Mouse (Mus musculus) heart, embryonic 12.5 days (tissue): Measurements from ENCODE around the gene Bola3. TPM values are rescaled to one million over a fixed set of nuclear protein-coding genes. Genes with fewer than 3 reads are reported as not detected.

Experiments
- ATAC-seq: fragments of 200-750 bp; cut with Nextera tagmentation; 2 replicates; pipeline ENCODE4 v1.8.0; 2017; ENCODE audit warnings: moderate TSS enrichment, moderate library complexity; ENCODE audit not compliant: insufficient number of reproducible peaks, low FRiP score
- H3K27ac ChIP-seq: fragments of 300-500 bp; sonication (generic); 2 replicates; pipeline ENCODE4 v1.5.1; 2016; ENCODE audit warnings: mild to moderate bottlenecking, moderate library complexity; ENCODE audit not compliant: poor library complexity, severe bottlenecking
- H3K27me3 ChIP-seq: fragments of 300-500 bp; sonication (generic); replicated peaks from 2 replicates; pipeline ENCODE4 v1.6.1; 2016; ENCODE audit warnings: mild to moderate bottlenecking, moderate library complexity
- H3K36me3 ChIP-seq: fragments of 300-500 bp; sonication (generic); 2 replicates; pipeline ENCODE4 v1.6.1; 2016; ENCODE audit warnings: mild to moderate bottlenecking, moderate library complexity
- H3K4me1 ChIP-seq: fragments of 300-500 bp; sonication (generic); replicated peaks from 2 replicates; pipeline ENCODE4 v1.6.1; 2016; ENCODE audit warnings: mild to moderate bottlenecking
- H3K4me2 ChIP-seq: fragments of 300-500 bp; sonication (generic); 2 replicates; pipeline ENCODE4 v1.6.1; 2016; ENCODE audit warnings: mild to moderate bottlenecking, moderate library complexity
- H3K4me3 ChIP-seq: fragments of 300-500 bp; sonication (generic); 2 replicates; pipeline ENCODE4 v1.5.1; 2016; ENCODE audit warnings: mild to moderate bottlenecking
- H3K9ac ChIP-seq: fragments of 300-500 bp; sonication (generic); 2 replicates; pipeline ENCODE4 v1.6.1; 2016; ENCODE audit warnings: mild to moderate bottlenecking, moderate library complexity
- H3K9me3 ChIP-seq: fragments of 300-500 bp; sonication (generic); replicated peaks from 2 replicates; pipeline ENCODE4 v1.6.1; 2016; ENCODE audit warnings: mild to moderate bottlenecking, moderate library complexity
- WGBS: fragments of 180-500 bp; shearing (Covaris S2); methylation state at CpG from one replicate; pipeline ENCODE4 v1.1.7; 2016; 5-methylcytosine and 5-hydroxymethylcytosine counted together
- polyA plus RNA-seq: library from polyadenylated mRNA; unstranded; fragments of >200 nt; fragmentation: Nextera tagmentation; extraction: Ambion mirVana; gene quantifications from 2 replicates; pipeline ENCODE4 v1.2.1, GENCODE M21; 2016

Gene Bola3
- polyA plus RNA-seq, 1 experiment from 2014 or later, result 274 TPM

DNA sequence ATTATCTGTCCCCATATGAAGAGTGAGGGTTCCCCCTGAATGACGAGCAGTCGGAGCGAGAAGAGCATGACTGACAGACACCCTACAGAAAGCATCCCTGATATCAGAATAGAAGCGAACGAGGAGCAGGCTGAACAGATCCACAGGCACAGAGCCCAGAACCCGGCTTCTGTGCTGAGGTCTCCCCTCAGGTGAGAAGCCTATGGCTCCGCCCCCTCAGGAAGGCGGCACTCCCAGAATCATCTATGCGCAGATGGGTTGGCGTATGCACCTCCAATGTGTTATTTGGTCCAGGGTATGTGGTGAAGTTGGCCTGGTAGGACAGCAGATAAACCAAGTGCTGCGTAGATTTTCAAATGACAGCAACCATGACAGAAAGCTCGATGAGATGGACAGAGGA, 14.1 kb downstream of the Bola3 start:
- Histone ChIP-seq H3K27me3 (no peaks in the 10 kb centered on the region), H3K4me1 (no peaks in the 10 kb centered on the region), H3K27ac (no peak overlapping the region), H3K36me3 (peaks cover 68% of the 10 kb centered on the region), H3K4me3 (no peak overlapping the region), H3K9ac (no peak overlapping the region), H3K9me3 (no peaks in the 10 kb centered on the region), H3K4me2 (no peak overlapping the region)
- ATAC-seq, result no peak
- WGBS, result 87% methylated on average over 12 of the region's 12 CpGs

DNA sequence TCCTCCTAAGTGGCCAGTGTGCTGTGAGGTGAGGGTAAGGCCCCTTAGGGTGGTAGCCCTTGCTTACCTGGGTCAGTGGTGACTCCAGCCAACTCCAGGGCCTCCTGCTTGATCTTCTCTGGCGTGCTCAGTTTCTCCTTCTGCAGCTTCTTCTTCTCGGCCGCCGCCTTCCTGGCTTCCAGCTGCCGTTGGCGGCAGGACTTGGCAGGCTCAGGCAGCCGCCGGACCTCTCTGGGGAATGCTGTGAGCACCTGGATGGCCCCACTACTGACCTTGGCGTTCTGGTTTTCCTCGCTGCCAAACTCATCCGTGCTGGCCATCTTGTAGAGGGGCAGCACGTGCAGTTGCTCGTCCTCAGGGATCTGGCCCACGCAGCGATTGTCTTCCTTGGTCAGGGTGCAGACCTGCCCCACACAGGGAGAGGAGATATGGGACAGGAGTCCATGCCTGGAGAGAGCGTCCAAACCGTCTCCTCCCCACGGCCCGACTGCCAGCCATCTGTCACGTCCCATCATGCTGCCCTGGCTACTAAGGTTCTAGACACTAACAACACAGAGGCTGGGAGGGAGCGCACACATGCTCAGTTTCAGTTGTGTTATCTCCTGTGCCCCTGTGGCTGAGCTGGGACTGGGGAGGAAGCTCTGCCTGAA, 21.5 kb downstream of the Bola3 start:
- H3K36me3 ChIP-seq, result peaks cover 93% of the 10 kb centered on the region
- WGBS, result 88% methylated on average over 21 of the region's 21 CpGs

DNA sequence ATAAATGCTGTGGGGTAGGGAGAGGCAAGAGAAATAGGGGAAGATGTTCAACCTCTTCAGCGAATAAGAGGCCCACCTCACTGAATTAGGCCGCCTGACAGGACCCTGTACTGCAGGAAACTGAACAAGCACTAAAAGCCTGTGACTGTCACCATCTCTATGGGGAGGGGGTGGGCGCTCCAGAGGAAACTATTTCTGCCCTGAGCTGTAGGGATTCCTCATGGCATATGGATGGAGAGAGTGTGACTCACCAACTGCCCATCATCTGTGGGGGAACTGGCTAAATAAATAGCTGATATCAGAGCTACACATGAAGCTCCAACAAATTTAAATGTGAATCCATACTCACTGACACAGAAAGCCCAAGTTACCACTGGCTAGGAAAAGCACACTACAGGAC, 22.4 kb downstream of the Bola3 start:
- Histone ChIP-seq H3K27ac (no peak overlapping the region), H3K4me1 (0 out of 2 replicates have a peak, but pooled peaks cover 4% of the 10 kb centered on the region), H3K36me3 (peaks cover 96% of the 10 kb centered on the region), H3K9me3 (no peaks in the 10 kb centered on the region), H3K4me2 (no peak overlapping the region), H3K27me3 (no peaks in the 10 kb centered on the region), H3K4me3 (no peak overlapping the region), H3K9ac (no peak overlapping the region)
- no peak for ATAC-seq
- WGBS, result 76% methylated on average over 3 of the region's 3 CpGs

More for the DNA sequence above, 21.5 kb downstream of the Bola3 start:
- no peak for ATAC-seq
- Histone ChIP-seq H3K4me2 (no peak overlapping the region), H3K4me3 (no peak overlapping the region), H3K27ac (no peak overlapping the region), H3K4me1 (0 out of 2 replicates have a peak, but pooled peaks cover 4% of the 10 kb centered on the region), H3K9ac (no peak overlapping the region), H3K9me3 (no peaks in the 10 kb centered on the region), H3K27me3 (no peaks in the 10 kb centered on the region)

DNA sequence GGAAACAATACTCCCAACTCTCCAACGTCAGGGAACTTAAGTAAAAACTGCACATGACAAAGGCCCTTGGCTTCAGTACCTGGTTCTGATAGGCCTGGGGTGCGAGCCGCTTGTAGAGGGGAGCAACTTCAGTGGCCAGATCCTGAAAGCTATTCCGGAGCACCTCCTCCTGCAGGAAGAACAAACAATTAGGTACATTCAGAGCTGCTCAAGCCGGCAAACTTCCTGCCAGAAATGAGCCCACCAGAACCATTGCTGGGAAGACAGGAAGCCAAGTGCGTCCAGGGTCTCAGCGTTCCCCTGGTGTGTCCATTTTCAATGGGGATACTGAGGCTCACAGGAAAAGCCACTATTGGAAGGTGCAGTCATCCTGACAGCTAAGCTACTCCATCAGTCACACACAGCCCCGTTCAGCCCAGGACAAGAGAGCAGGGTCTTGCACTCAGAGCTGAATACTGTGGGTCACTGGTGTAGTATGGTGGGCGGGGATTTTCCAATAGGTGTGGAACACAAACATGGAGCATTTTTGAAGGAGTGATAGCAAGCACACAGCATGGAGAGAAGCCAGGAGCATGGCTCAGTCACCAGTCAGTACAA, 24.9 kb downstream of the Bola3 start:
- Histone ChIP-seq H3K36me3 (peaks cover 99% of the 10 kb centered on the region), H3K27me3 (no peaks in the 10 kb centered on the region), H3K9me3 (no peaks in the 10 kb centered on the region), H3K4me2 (no peak overlapping the region), H3K4me1 (0 out of 2 replicates have a peak, but pooled peaks cover 4% of the 10 kb centered on the region), H3K9ac (no peak overlapping the region), H3K27ac (no peak overlapping the region), H3K4me3 (no peak overlapping the region)
- ATAC-seq, result no peak
- 63% methylated on average over 9 of the region's 9 CpGs for WGBS

DNA sequence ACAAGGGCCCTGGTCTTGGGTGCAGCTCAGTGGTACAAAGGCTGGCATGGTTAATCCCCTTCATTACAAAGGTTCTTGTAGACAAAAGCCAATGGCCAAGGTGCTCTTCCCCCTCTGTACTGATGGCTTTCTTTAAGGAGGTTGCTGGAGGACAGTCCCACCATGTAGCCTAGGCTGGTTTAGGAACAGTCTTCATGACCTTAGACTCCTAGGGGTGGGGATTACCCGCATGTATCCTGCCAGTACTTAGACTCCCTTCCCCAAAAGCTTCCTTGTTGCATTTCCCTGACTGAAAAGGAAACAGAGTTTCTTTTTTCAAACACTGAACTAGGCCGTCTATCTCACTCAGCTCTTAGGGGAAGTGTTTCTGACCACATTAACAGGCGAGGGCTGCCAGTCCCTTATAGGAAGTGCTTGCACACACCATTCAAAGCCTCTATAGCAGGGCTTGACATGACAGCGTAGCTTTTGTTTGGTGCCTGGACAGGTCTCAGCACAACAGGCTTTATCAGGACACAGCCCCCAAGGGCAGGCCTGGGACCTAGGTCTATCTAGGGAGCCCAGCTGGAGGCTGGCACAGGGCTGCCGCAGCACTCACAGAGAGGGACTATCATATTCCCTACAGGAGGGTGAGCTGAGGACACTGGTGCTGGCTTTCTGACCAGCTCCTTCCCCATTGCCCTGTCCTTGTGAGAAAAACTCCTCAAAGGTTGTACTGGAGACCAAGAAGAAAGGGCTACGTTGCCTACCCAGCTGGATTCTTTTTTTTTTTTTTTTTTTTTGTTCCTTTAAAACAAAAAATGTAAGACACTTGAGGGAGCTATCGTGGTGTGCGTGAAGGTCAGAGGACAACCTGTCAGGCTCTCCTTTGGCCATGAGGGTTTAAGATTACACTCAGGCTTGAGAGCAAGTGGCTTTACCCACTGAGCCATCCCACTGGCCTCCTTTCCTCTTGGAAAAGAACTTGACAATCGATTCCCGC, 32.9 kb downstream of the Bola3 start:
- WGBS, result 62% methylated on average over 10 of the region's 10 CpGs
- H3K27ac ChIP-seq, result peak overlapping the region; percentile 10; the same call in 1 of the 2 replicates
- peak; percentile 86 for ATAC-seq
- no peak overlapping the region for H3K4me2 ChIP-seq
- H3K4me3 ChIP-seq, result no peak overlapping the region
- no peaks in the 10 kb centered on the region for H3K9me3 ChIP-seq
- peaks cover 81% of the 10 kb centered on the region for H3K36me3 ChIP-seq
- no peaks in the 10 kb centered on the region for H3K27me3 ChIP-seq
- H3K4me1 ChIP-seq, result peaks cover 11% of the 10 kb centered on the region
- H3K9ac ChIP-seq, result no peak overlapping the region

DNA sequence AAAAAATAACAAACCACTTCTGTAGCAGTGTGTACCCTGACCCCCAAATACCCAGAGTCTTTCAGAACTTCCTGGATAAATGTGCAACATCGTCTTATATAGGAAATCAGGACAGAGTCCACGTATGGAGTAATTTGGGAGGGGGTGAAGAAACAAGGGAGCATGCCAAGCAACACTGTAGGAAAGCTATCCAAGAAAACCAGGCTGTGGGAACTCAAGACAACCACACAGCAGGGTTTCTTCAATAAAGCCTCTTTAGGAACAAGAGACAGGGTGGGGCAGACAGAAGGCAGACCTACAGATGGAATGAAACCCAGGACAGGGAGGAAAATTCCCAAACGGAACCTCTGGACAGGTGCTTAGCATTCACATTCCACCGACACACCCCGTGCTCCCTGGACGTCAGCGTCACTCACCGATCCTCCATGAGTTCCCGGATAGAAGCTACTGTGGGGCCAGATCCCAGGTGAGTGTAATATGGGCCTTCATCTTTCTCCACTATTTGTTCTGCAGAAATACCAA, 36.7 kb downstream of the Bola3 start:
- H3K36me3 ChIP-seq, result peaks cover 48% of the 10 kb centered on the region

DNA sequence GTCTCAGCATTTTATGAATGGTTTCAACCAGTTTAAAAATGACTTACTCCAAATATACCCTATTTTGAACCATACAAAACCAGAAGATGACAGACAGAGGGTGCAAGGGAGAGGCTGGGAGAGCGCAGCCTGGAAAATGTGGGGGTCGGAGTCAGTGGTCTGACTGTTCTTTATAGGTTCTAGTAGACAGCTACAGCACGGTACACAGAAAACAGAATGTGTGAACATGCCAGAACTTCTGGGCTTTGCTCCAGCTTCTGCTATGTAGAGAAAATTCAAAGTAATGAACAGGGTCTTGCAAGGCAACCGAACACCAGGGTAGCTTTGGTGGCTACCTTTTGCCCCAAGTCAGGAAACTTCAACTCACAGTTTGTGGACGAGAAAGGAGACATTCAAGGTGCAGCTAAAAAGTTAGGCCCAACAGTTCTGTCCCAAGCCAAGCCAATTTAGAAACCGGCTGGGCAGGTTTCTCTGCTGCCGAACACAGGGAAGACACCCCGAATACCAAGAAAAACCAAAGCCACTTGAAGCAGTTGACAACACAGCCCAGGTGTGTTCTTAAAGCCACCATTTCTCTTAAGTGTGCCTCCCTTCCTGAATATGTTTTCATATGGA, 43.3 kb downstream of the Bola3 start:
- ATAC-seq, result no peak
- no peak overlapping the region for H3K27ac ChIP-seq
- H3K4me1 ChIP-seq, result no peaks in the 10 kb centered on the region
- WGBS, result 90% methylated on average over 8 of the region's 8 CpGs
- H3K9me3 ChIP-seq, result no peaks in the 10 kb centered on the region
- H3K4me2 ChIP-seq, result no peak overlapping the region
- H3K27me3 ChIP-seq, result no peaks in the 10 kb centered on the region
- H3K36me3 ChIP-seq, result peaks cover 62% of the 10 kb centered on the region
- H3K9ac ChIP-seq, result no peak overlapping the region
- no peak overlapping the region for H3K4me3 ChIP-seq

More for the DNA sequence above, 36.7 kb downstream of the Bola3 start:
- no peaks in the 10 kb centered on the region for H3K27me3 ChIP-seq
- no peaks in the 10 kb centered on the region for H3K9me3 ChIP-seq
- no peak overlapping the region for H3K4me2 ChIP-seq
- H3K9ac ChIP-seq, result no peak overlapping the region
- H3K4me1 ChIP-seq, result peaks cover 11% of the 10 kb centered on the region
- no peak for ATAC-seq
- no peak overlapping the region for H3K4me3 ChIP-seq
- H3K27ac ChIP-seq, result no peak overlapping the region
- 88% methylated on average over 9 of the region's 9 CpGs for WGBS

DNA sequence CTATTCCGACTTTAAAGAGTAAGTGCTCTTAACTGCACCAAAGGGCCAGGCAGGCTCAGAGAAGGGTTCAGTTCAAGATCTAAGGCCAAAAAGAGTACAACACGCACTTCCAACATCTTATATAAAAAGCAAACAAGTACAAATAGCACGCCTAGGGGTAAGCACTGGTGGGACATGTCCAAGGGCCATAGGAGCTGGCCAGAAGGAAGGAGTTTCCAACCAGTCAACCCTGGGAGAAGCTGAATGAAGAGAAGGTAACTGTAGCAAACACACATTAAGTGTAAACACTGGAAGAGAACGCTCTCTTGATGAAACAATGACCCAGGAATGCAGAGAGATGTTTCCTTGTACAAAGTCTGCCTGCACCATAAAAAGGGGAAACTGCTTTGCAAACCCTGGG, 45.2 kb downstream of the Bola3 start:
- Histone ChIP-seq H3K27ac (no peak overlapping the region), H3K9me3 (no peaks in the 10 kb centered on the region), H3K27me3 (no peaks in the 10 kb centered on the region), H3K9ac (no peak overlapping the region), H3K4me3 (no peak overlapping the region), H3K4me2 (no peak overlapping the region), H3K36me3 (peaks cover 79% of the 10 kb centered on the region), H3K4me1 (no peaks in the 10 kb centered on the region)
- ATAC-seq, result no peak
- 92% methylated on average over 4 of the region's 4 CpGs for WGBS

DNA sequence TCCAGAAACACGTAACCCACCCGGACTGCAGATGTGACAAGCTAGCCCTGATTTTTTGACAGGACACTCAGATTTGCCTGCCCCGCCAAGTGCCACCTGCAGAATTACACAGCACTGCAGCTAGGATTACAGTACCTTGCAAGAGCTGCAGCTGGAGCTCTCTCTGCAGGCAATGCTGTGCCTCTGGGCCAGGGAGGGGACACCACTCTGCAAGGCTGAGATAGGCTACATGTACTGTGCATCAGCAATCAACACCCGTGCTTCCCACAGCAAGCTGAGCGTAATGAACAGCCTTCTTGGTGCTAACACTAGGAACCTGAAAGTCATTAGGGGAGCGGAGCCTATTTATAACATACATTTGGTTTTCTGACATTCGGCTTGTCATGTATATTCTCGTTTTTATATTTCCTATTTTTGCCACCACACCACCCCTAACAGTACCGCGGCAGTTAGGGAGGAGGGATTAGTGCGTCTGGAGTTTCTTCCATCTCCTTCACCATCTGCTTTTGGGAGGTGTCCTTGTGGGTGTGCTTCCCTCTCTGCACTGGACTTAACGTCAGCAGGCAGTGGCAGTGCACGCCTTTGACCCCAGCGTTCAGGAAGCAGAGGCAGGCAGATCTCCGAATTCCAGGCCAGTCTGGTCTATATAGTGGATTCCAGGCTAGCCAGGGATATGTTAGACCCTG, 46.7 kb downstream of the Bola3 start:
- no peaks in the 10 kb centered on the region for H3K9me3 ChIP-seq
- H3K4me1 ChIP-seq, result no peaks in the 10 kb centered on the region
- WGBS, result 89% methylated on average over 15 of the region's 15 CpGs
- H3K4me2 ChIP-seq, result no peak overlapping the region
- no peaks in the 10 kb centered on the region for H3K27me3 ChIP-seq
- H3K4me3 ChIP-seq, result no peak overlapping the region
- ATAC-seq, result 0 out of 2 replicates have a peak, but pooled peaks have one; percentile 51
- no peak overlapping the region for H3K27ac ChIP-seq
- H3K36me3 ChIP-seq, result peaks cover 81% of the 10 kb centered on the region
- no peak overlapping the region for H3K9ac ChIP-seq

DNA sequence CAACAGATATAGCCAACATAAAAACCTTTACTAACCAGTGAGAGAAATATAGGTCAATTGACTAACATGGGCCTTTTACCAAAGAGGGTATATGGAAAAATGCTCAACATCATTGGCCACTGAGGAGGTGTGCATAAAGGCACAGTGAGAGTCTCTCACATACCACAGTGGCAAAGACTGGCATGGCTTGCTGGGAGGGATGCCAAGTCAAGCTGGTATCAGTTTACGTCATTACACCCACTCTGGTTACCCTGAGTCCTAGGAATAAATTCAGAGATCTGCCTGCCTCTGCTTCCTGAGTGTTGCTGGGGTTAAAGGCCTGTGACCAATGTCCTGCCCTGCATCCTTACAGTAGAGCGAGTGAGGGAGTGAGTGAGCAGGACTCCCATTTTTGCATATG, 47.8 kb downstream of the Bola3 start:
- Histone ChIP-seq H3K36me3 (peaks cover 81% of the 10 kb centered on the region), H3K9me3 (no peaks in the 10 kb centered on the region), H3K4me3 (no peak overlapping the region), H3K4me2 (no peak overlapping the region), H3K27ac (no peak overlapping the region), H3K27me3 (no peaks in the 10 kb centered on the region), H3K4me1 (no peaks in the 10 kb centered on the region), H3K9ac (no peak overlapping the region)
- no peak for ATAC-seq
- 95% methylated on average over 2 of the region's 2 CpGs for WGBS
